Mouse (Mus musculus) CD4-positive helper T cell, adult 2 months (primary cell): Measurements from ENCODE around the gene Cutal.

Experiments used
- DNase-seq: peaks from one replicate; pipeline ENCODE4 v3.0.0-alpha.2; 2012; ENCODE audit warnings: low read depth, missing footprints, low spot score

The Cutal gene

GRCm38 (mm10) chr2:34914823-34915082 lies 40.6 kb downstream of the Cutal start:
- no peak for DNase-seq

- DNase-seq = no peak
These were observed 40.9 kb downstream of the Cutal start for GRCm38 (mm10) chr2:34915103-34915502.

- DNase-seq = no peak
These were observed 45.9 kb downstream of the Cutal start for GRCm38 (mm10) chr2:34920144-34920543.

- DNase-seq = no peak
These were observed 48.5 kb downstream of the Cutal start for GRCm38 (mm10) chr2:34922729-34923128.

- no peak for DNase-seq
These were observed 53.1 kb downstream of the Cutal start for GRCm38 (mm10) chr2:34927320-34927719.

- DNase-seq = no peak
These were observed 63.3 kb downstream of the Cutal start for GRCm38 (mm10) chr2:34937460-34937859.

GRCm38 (mm10) chr2:34938269-34939208 lies 64.3 kb downstream of the Cutal start:
- DNase-seq = peak; percentile 73

- no peak for DNase-seq
These were observed 66.0 kb downstream of the Cutal start for GRCm38 (mm10) chr2:34940246-34940645.

GRCm38 (mm10) chr2:34941061-34941675 lies 67.0 kb downstream of the Cutal start:
- no peak for DNase-seq
